Mouse (Mus musculus) intestine, embryonic 16.5 days (tissue): ENCODE data around the gene Man1a. TPM values are rescaled to one million over a fixed set of nuclear protein-coding genes. Genes with fewer than 3 reads are reported as not detected.
A peak's percentile ranks its signal among the peaks of the same experiment; 100 is the strongest.

Source experiments
- ATAC-seq: fragments of 200-750 bp; cut with Nextera tagmentation; 2 replicates; pipeline ENCODE4 v1.8.0; 2017; ENCODE audit warnings: moderate TSS enrichment, moderate library complexity
- H3K27ac ChIP-seq: fragments of 300-500 bp; sonication (generic); 2 replicates; pipeline ENCODE4 v1.5.1; 2014; ENCODE audit warnings: mild to moderate bottlenecking, low read length
- H3K27me3 ChIP-seq: fragments of 300-500 bp; sonication (generic); replicated peaks from 2 replicates; pipeline ENCODE4 v1.6.1; 2014; ENCODE audit warnings: low read length, control low read depth, mixed read lengths; ENCODE audit not compliant: control insufficient read depth, insufficient read depth
- H3K36me3 ChIP-seq: fragments of 300-500 bp; sonication (generic); 2 replicates; pipeline ENCODE4 v1.6.1; 2014; ENCODE audit warnings: low read length, control low read depth; ENCODE audit not compliant: control insufficient read depth, insufficient read depth
- H3K4me1 ChIP-seq: fragments of 300-500 bp; sonication (generic); 2 replicates; pipeline ENCODE4 v1.6.1; 2014; ENCODE audit warnings: low read length, control low read depth, mixed read lengths; ENCODE audit not compliant: control insufficient read depth, insufficient read depth
- H3K4me2 ChIP-seq: fragments of 300-500 bp; sonication (generic); 2 replicates; pipeline ENCODE4 v1.6.1; 2014; ENCODE audit warnings: low read depth, low read length, control low read depth
- H3K4me3 ChIP-seq: fragments of 300-500 bp; sonication (generic); 2 replicates; pipeline ENCODE4 v1.5.1; 2014; ENCODE audit warnings: mild to moderate bottlenecking, low read length
- H3K9ac ChIP-seq: fragments of 300-500 bp; sonication (generic); 2 replicates; pipeline ENCODE4 v1.6.1; 2014; ENCODE audit warnings: low read depth, low read length
- H3K9me3 ChIP-seq: fragments of 300-500 bp; sonication (generic); 2 replicates; pipeline ENCODE4 v1.6.1; 2016; ENCODE audit warnings: low read length, control low read depth; ENCODE audit not compliant: control insufficient read depth
- WGBS: fragments of 180-500 bp; shearing (Covaris S2); extraction: QIAGEN DNeasy Blood & Tissue Kit; methylation state at CpG from one replicate; pipeline ENCODE4 v1.1.7; 2014; 5-methylcytosine and 5-hydroxymethylcytosine counted together
- polyA plus RNA-seq: library from polyadenylated mRNA; unstranded; fragments of >200 nt; fragmentation: Nextera tagmentation; extraction: Ambion mirVana; gene quantifications from 2 replicates; pipeline ENCODE4 v1.2.1, GENCODE M21; 2015

The Man1a gene
- polyA plus RNA-seq, 1 experiment from 2014 or later: 11.2 TPM

DNA sequence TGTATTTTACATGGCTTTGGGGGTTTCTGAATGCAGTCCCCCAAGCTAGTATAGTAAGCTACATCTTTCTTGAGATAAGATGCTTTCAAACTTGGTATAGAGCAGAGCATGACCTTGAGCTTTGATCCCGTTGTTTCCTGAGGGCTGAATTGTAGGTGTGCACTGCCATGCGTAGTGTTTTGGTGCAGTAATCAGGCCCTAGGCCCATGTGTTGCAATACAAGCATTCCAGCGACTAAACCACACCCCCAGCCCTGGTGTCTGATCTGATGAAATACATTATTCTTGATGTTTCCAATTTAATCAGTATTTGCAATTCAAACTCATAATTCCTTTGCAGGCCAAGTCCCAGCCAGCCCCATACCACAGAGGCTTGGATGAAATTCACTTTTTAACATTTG, 158.9 kb downstream of the Man1a start:
- 75% methylated on average over 3 of the region's 3 CpGs for WGBS
- no peak overlapping the region for H3K4me3 ChIP-seq
- no peak overlapping the region for H3K4me2 ChIP-seq
- peaks cover 4% of the 10 kb centered on the region; the same call in 1 of the 2 replicates for H3K4me1 ChIP-seq
- no peak overlapping the region for H3K27ac ChIP-seq
- H3K27me3 ChIP-seq: no peaks in the 10 kb centered on the region
- peak; percentile 39; the same call in 1 of the 2 replicates for ATAC-seq
- peaks cover 5% of the 10 kb centered on the region; the same call in 1 of the 2 replicates for H3K36me3 ChIP-seq
- no peak overlapping the region for H3K9ac ChIP-seq
- H3K9me3 ChIP-seq: no peaks in the 10 kb centered on the region

DNA sequence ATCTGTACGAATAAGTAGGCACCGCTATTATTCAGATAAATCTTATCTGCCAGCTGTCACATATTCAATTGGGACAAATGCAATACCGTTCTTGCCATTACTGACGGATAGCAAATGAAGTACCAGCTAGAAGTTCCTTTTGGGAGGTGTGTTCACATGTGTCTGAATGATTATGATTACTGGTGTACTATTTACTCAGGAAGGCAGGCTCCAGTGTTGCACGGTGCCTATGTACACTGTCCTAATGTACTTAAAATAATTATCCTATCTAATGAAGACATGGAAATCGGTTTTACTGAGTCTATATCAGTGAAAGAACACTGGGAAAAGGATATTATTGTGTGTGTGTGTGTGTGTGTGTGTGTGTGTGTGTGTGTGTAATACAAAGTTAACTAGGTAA, 160.7 kb downstream of the Man1a start:
- no peak overlapping the region for H3K4me3 ChIP-seq
- WGBS: 68% methylated on average over 6 of the region's 6 CpGs
- H3K4me1 ChIP-seq: peaks cover 4% of the 10 kb centered on the region; the same call in 1 of the 2 replicates
- H3K27ac ChIP-seq: no peak overlapping the region
- peaks cover 5% of the 10 kb centered on the region; the same call in 1 of the 2 replicates for H3K36me3 ChIP-seq
- no peak for ATAC-seq
- no peaks in the 10 kb centered on the region for H3K9me3 ChIP-seq
- H3K27me3 ChIP-seq: no peaks in the 10 kb centered on the region
- no peak overlapping the region for H3K4me2 ChIP-seq
- H3K9ac ChIP-seq: no peak overlapping the region

DNA sequence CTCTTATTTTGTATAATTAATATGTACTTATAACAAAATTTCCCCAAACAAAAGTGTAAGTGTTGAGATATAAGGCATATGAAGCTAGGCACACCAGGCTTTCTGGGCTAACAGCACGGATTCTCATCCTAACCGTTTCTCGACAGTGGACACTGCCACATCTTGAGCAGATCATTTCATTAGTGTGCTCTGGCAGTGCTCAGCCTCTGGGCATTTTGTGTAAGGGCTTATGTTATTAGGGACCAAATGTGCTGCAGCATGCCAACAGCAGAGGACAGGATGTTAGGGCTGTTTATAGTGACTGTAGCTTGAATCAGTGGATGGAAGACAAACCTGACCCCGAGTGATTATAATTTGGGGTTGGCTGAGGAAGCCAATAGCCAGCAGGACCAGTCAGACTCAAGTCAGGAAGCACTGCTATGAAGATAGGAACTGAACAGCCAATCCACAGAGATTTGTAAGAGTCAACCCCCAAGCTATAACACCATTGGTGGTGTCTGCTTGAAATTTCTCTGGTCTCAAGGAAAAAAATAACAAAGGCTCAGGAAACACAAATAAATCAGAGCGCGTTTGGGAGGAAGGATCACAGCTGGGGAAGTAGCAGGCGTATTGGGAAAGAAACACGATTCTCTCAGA, 161.3 kb downstream of the Man1a start:
- H3K4me2 ChIP-seq: no peak overlapping the region
- no peak overlapping the region for H3K27ac ChIP-seq
- H3K4me1 ChIP-seq: peaks cover 4% of the 10 kb centered on the region; the same call in 1 of the 2 replicates
- no peak overlapping the region for H3K4me3 ChIP-seq
- ATAC-seq: no peak; the same call in 1 of the 2 replicates
- no peaks in the 10 kb centered on the region for H3K27me3 ChIP-seq
- WGBS: 60% methylated on average over 8 of the region's 8 CpGs
- H3K9me3 ChIP-seq: no peaks in the 10 kb centered on the region
- H3K9ac ChIP-seq: no peak overlapping the region
- peaks cover 5% of the 10 kb centered on the region; the same call in 1 of the 2 replicates for H3K36me3 ChIP-seq

DNA sequence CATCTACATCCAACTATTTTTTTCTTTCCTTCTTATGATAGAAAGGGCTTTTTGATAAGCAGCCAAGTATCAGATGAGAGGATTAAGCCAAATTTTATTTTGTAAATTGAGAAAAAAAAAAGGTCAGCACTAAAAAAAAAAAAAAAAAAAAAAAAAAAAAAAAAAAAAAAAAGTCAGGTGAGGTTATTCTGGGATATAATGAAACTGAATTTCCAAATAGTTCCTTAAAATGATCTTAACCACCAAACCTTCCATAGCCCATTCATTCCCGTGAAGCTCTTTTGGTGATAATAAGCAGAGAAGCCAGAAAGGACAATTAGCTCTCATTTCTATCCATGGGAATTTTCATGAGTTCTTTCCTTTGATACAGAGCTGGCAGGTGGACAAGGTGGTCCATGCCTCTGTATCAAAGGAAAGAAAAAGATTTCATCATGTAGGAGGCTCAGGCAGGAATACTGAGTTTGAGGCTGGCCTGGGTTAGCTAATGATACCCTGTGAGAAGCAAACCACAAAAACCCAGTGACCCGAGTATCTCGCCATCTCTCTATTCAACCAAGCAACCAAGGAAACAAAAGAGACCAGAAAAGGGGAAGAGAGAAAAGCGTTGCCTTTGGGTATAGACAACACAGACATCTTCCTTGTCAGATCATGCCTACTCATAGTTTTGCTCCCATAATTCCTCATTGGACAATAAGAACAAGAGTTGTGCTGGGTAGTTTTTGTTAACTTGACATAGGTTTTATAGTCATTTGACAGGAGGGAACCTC, 162.7 kb downstream of the Man1a start:
- ATAC-seq: no peak
- peaks cover under 1% of the 10 kb centered on the region; the same call in 1 of the 2 replicates for H3K36me3 ChIP-seq
- H3K4me1 ChIP-seq: peaks cover 4% of the 10 kb centered on the region; the same call in 1 of the 2 replicates
- H3K9ac ChIP-seq: no peak overlapping the region
- WGBS: 87% methylated on average over 4 of the region's 4 CpGs
- no peak overlapping the region for H3K4me2 ChIP-seq
- no peaks in the 10 kb centered on the region for H3K9me3 ChIP-seq
- H3K27me3 ChIP-seq: no peaks in the 10 kb centered on the region
- H3K27ac ChIP-seq: no peak overlapping the region
- no peak overlapping the region for H3K4me3 ChIP-seq

DNA sequence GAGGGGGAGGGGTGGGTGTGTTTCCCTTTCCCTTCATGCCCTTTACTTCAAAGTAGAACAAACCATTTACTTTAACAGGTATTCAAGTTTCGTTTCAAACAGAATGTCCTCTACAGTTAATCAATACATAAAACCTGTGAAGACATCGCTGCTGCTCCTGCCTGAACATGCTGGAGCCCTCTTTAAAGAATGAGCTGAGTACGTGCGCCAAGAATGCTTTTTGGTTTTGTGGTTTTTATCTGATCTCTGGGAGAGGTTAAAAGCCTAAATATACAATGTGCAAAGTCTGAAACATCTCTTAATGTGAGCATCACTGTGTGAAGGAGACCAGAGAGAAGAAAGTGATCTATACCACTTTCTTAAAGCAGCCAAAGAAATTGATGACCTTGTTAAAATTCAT, 186.9 kb downstream of the Man1a start:
- no peaks in the 10 kb centered on the region for H3K27me3 ChIP-seq
- H3K36me3 ChIP-seq: no peaks in the 10 kb centered on the region
- WGBS: 52% methylated on average over 4 of the region's 4 CpGs
- no peak for ATAC-seq
- no peaks in the 10 kb centered on the region for H3K9me3 ChIP-seq
- H3K9ac ChIP-seq: no peak overlapping the region
- no peak overlapping the region for H3K4me3 ChIP-seq
- no peak overlapping the region for H3K4me2 ChIP-seq
- H3K27ac ChIP-seq: no peak overlapping the region
- no peaks in the 10 kb centered on the region for H3K4me1 ChIP-seq

DNA sequence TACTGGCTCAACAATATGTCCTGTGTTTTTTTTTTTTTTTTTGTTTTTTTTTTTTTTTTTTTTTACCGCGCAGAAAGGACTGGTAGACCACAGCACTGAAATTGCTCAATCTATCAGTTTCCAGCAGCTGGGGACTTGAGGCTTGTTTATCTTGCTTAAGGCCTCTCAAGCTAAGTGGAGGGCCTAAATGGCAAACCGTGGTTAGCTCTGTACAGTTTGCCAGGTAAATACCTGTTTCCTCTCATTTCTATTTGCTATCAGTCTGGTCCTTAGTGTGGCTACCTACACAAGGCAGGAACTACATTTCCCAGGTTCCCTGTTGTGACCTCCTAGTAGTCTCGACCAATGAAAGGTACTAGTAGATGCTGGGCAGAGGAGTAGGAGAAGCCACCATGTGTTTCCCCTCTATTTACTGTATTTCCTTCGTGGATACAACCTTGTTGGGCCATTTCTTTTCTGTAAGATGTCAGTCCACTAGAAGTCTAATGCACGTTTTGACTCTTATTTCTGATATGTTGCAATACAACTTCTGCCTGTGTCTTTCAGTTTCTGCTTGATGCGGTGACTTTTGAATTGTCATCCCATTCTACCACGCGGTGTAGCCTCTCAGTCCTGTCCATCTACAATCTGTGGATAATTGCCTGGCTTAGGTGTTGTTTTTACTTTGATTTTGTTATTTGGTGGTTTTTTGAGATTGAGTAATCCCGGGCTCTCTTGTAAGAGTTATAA, 187.9 kb downstream of the Man1a start:
- Histone ChIP-seq H3K4me3 (no peak overlapping the region), H3K27me3 (no peaks in the 10 kb centered on the region), H3K9ac (no peak overlapping the region), H3K9me3 (no peaks in the 10 kb centered on the region), H3K4me1 (no peaks in the 10 kb centered on the region), H3K36me3 (no peaks in the 10 kb centered on the region), H3K4me2 (no peak overlapping the region), H3K27ac (no peak overlapping the region)
- 79% methylated on average over 10 of the region's 10 CpGs for WGBS
- no peak for ATAC-seq

DNA sequence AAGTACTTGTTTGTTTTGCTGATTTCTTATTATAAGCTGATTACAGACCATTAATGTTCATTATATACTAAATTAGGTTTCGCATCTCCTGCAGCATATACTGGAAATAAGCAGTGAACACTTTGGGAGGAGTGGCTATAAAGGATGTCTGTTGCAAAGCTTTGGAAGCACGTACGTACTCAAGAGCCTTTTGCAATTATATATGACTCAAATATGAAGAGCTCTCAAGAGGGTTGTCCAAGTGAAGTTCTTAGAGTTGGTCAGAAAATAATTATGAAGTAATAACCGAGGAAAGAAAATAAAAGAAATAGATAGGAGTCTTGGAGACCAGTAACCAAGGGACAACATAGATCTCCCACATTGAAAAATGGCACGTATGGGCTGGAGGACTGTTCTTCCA, 189.9 kb downstream of the Man1a start:
- Histone ChIP-seq H3K36me3 (no peaks in the 10 kb centered on the region), H3K4me2 (no peak overlapping the region), H3K27ac (no peak overlapping the region), H3K4me1 (no peaks in the 10 kb centered on the region), H3K9ac (no peak overlapping the region), H3K9me3 (no peaks in the 10 kb centered on the region), H3K4me3 (no peak overlapping the region), H3K27me3 (no peaks in the 10 kb centered on the region)
- no peak for ATAC-seq
- WGBS: 80% methylated on average over 5 of the region's 5 CpGs

DNA sequence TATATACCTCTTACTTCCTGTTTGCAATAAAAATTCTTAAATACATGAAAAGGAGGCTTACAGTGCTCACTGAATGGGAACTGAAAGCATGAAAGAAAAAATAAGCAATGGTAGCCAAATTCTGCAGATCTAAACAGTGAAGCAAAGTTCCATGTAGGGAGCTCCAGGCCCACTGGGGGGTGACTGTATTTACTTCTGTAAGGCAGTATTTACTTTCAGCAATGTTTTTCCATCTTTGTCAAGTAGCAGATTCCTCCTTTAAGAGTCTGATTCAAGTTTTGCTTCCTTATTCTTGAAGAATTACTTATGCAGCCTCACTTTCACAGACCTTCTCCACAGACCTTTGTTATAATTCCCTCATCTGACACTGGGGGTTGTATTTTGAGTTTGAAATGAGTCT, 195.1 kb downstream of the Man1a start:
- H3K4me1 ChIP-seq: no peaks in the 10 kb centered on the region
- no peak overlapping the region for H3K27ac ChIP-seq
- no peak overlapping the region for H3K9ac ChIP-seq
- H3K27me3 ChIP-seq: no peaks in the 10 kb centered on the region
- no peaks in the 10 kb centered on the region for H3K36me3 ChIP-seq
- no peaks in the 10 kb centered on the region for H3K9me3 ChIP-seq
- H3K4me2 ChIP-seq: no peak overlapping the region
- no peak for ATAC-seq
- no peak overlapping the region for H3K4me3 ChIP-seq

DNA sequence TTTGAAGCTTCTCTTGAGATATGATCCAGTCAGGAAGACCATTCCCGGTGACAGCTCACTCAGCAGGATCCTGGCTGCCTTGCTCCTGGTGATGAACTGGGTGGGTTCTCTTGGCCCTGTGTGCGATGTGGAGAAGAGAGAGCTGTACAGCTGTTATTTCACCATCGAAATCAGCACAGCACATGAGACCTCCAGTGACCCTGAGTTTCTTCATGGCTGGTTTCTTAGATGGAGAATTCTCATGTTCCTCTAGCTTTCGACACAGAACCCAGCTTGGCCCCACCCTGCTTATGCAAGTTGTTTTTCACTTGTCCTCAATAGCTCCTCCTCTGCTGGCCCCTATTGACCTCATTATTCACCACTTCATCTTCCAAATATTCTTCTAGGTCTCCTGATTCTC, 200.5 kb downstream of the Man1a start:
- H3K27ac ChIP-seq: no peak overlapping the region
- no peak overlapping the region for H3K4me3 ChIP-seq
- no peaks in the 10 kb centered on the region for H3K9me3 ChIP-seq
- no peak overlapping the region for H3K4me2 ChIP-seq
- no peak for ATAC-seq
- H3K4me1 ChIP-seq: no peaks in the 10 kb centered on the region
- no peaks in the 10 kb centered on the region for H3K27me3 ChIP-seq
- WGBS: 87% methylated on average over 4 of the region's 4 CpGs
- H3K36me3 ChIP-seq: no peaks in the 10 kb centered on the region
- H3K9ac ChIP-seq: no peak overlapping the region
